Comparison of ENCODE assay signal across 9 mouse cellular contexts in genomic region chr15:101253563-101253885, GRCm38 (mm10). TPM values are rescaled to one million over a fixed set of nuclear protein-coding genes. Genes with fewer than 3 reads are reported as not detected.
A peak's percentile ranks its signal among the peaks of the same experiment; 100 is the strongest.
DNase-seq lines count a peak whose midpoint lies in the region; ATAC-seq and TF ChIP-seq lines count a peak whose summit lies in the region.
"Had no signal": no experiment of that assay in that cellular context is flagged by ENCODE, and none has a peak within 500 bp of the region (broad histone marks: within the 10 kb centered on the region; RNA-seq: fewer than 3 reads in every experiment).

No protein-coding gene starts in this region.

- H3K4me1 ChIP-seq in lung, embryonic 16.5 days (replicated peaks; ENCODE audit: control insufficient read depth, insufficient read depth, low read length), result peaks cover 4% of the 10 kb centered on the region
- H3K4me1 ChIP-seq in forebrain, embryonic 11.5 days (replicated peaks; ENCODE audit: control insufficient read depth, insufficient read depth, low read length), result peaks cover 3% of the 10 kb centered on the region; the same call in 1 of the 2 replicates
- peaks cover 10% of the 10 kb centered on the region for H3K4me1 ChIP-seq in limb, embryonic 12.5 days (replicated peaks)
- H3K4me1 ChIP-seq in olfactory bulb, adult 2 months (ENCODE audit: control insufficient read depth, insufficient read depth, low read length), result peaks cover 28% of the 10 kb centered on the region

- peak overlapping the region; percentile 90 for H3K9ac ChIP-seq in lung, embryonic 16.5 days (ENCODE audit: low read length)
- H3K9ac ChIP-seq in forebrain, embryonic 11.5 days (ENCODE audit: low read length), result peak overlapping the region; percentile 74
- H3K9ac ChIP-seq in limb, embryonic 12.5 days (replicated peaks), result peak overlapping the region; percentile 87; the same call in 1 of the 2 replicates

- DNase-seq in lung, postnatal 10 days, result no peak
- DNase-seq in forebrain, embryonic 11.5 days (ENCODE audit: low spot score), result no peak
- no peak for DNase-seq in thymus, adult 18-20 months
- no peak for DNase-seq in adrenal gland, adult 18-20 months (ENCODE audit: low spot score in 2 of 2)
- no peak for DNase-seq in embryo, embryonic 9.5 days (ENCODE audit: extremely low spot score)

- no peak for TF ChIP-seq CTCF in olfactory bulb, adult 2 months (IDR thresholded peaks at IDR 0.05; ENCODE audit: insufficient read depth, low read depth, low read length)

- WGBS in lung, embryonic 16.5 days, result 31% methylated on average over 3 of the region's 3 CpGs
- WGBS in forebrain, embryonic 11.5 days, result 36% methylated on average over 3 of the region's 3 CpGs
- WGBS in limb, embryonic 12.5 days, result 29% methylated on average over 3 of the region's 3 CpGs
- WGBS in olfactory bulb, adult 2 months, result 38% methylated on average over 3 of the region's 3 CpGs

- peak overlapping the region; percentile 68 for H3K4me3 ChIP-seq in lung, embryonic 16.5 days (ENCODE audit: low read length)
- H3K4me3 ChIP-seq in forebrain, embryonic 11.5 days (ENCODE audit: low read depth, low read length), result peak overlapping the region; percentile 62
- H3K4me3 ChIP-seq in limb, embryonic 12.5 days (replicated peaks), result peak overlapping the region; percentile 73
- H3K4me3 ChIP-seq in olfactory bulb, adult 2 months (ENCODE audit: insufficient read depth, low read depth, low read length), result peak overlapping the region; percentile 70

- no peaks in the 10 kb centered on the region for H3K9me3 ChIP-seq in lung, embryonic 16.5 days (ENCODE audit: control insufficient read depth, low read length)
- H3K9me3 ChIP-seq in forebrain, embryonic 11.5 days (ENCODE audit: control insufficient read depth, low read length), result no peaks in the 10 kb centered on the region
- H3K9me3 ChIP-seq in limb, embryonic 12.5 days, result no peaks in the 10 kb centered on the region

- H3K36me3 ChIP-seq in lung, embryonic 16.5 days (ENCODE audit: control insufficient read depth, insufficient read depth, low read length), result no peaks in the 10 kb centered on the region
- H3K36me3 ChIP-seq in forebrain, embryonic 11.5 days (ENCODE audit: control insufficient read depth, insufficient read depth, low read length), result no peaks in the 10 kb centered on the region
- no peaks in the 10 kb centered on the region for H3K36me3 ChIP-seq in limb, embryonic 12.5 days

- H3K27ac ChIP-seq in lung, embryonic 16.5 days (ENCODE audit: low read length), result 0 out of 2 replicates have a peak overlapping the region, but pooled peaks have one; percentile 50
- no peak overlapping the region for H3K27ac ChIP-seq in forebrain, embryonic 11.5 days (ENCODE audit: low read depth, low read length)
- H3K27ac ChIP-seq in limb, embryonic 12.5 days, result peak overlapping the region; percentile 69; the same call in 1 of the 2 replicates
- H3K27ac ChIP-seq in olfactory bulb, adult 2 months (ENCODE audit: insufficient read depth, low read depth, low read length), result peak overlapping the region; percentile 83

- no peaks in the 10 kb centered on the region for H3K27me3 ChIP-seq in lung, embryonic 16.5 days (ENCODE audit: control insufficient read depth, insufficient read depth, low read depth, low read length)
- H3K27me3 ChIP-seq in forebrain, embryonic 11.5 days (ENCODE audit: control insufficient read depth, insufficient read depth, low read length), result no peaks in the 10 kb centered on the region
- H3K27me3 ChIP-seq in limb, embryonic 12.5 days, result peaks cover 2% of the 10 kb centered on the region; the same call in 1 of the 2 replicates

- TF ChIP-seq POLR2A in olfactory bulb, adult 2 months (IDR thresholded peaks at IDR 0.05; ENCODE audit: insufficient read depth, low read depth, low read length), result no peak

- peak; percentile 15; the same call in 1 of the 2 replicates for ATAC-seq in lung, embryonic 16.5 days (ENCODE audit: low read depth)
- peak; percentile 39; the same call in 1 of the 2 replicates for ATAC-seq in forebrain, embryonic 11.5 days (replicated peaks; ENCODE audit: low FRiP score)
- ATAC-seq in limb, embryonic 12.5 days (ENCODE audit: insufficient number of reproducible peaks, insufficient read depth, low FRiP score, low TSS enrichment, low read depth), result peak; percentile 21; the same call in 1 of the 2 replicates

- peak overlapping the region; percentile 94 for H3K4me2 ChIP-seq in lung, embryonic 16.5 days (ENCODE audit: low read depth, low read length)
- H3K4me2 ChIP-seq in forebrain, embryonic 11.5 days (ENCODE audit: low read depth, low read length, severe bottlenecking), result peak overlapping the region; percentile 98
- H3K4me2 ChIP-seq in limb, embryonic 12.5 days, result peak overlapping the region; percentile 93

RNA-seq across cellular contexts. Expression of gene Nr4a1, which starts 0.5 kb away (rescaled TPM):
- 10.8 and 11.5 TPM in 2 replicates for polyA plus RNA-seq in lung, embryonic 16.5 days (2015; fragmentation: Nextera tagmentation; extraction: Ambion mirVana)
- polyA plus RNA-seq in forebrain, embryonic 11.5 days (2014; fragmentation: Nextera tagmentation; extraction: Ambion mirVana), result 2.6 and 2.7 TPM in 2 replicates
- polyA plus RNA-seq in limb, embryonic 12.5 days (2016; fragmentation: Nextera tagmentation; extraction: Ambion mirVana), result 5.5 and 7.0 TPM in 2 replicates
- polyA plus RNA-seq in olfactory bulb, adult 2 months (2012; ENCODE audit: insufficient read depth, insufficient read length, low replicate concordance, missing spikeins), result not detected in 2 replicates
- total RNA-seq in adrenal gland, adult 18-20 months (2021), result 100 to 1,000 TPM; 275 to 349 TPM

RNA-seq across cellular contexts. Expression of gene Grasp, which starts 29.5 kb away (rescaled TPM):
- 5.6 and 6.1 TPM in 2 replicates for polyA plus RNA-seq in lung, embryonic 16.5 days (2015; fragmentation: Nextera tagmentation; extraction: Ambion mirVana)
- polyA plus RNA-seq in forebrain, embryonic 11.5 days (2014; fragmentation: Nextera tagmentation; extraction: Ambion mirVana), result 4.6 and 5.6 TPM in 2 replicates
- 7.9 and 10.5 TPM in 2 replicates for polyA plus RNA-seq in limb, embryonic 12.5 days (2016; fragmentation: Nextera tagmentation; extraction: Ambion mirVana)
- polyA plus RNA-seq in olfactory bulb, adult 2 months (2012; ENCODE audit: insufficient read depth, insufficient read length, low replicate concordance, missing spikeins), result not detected in 2 replicates
- 10 to 100 TPM; 16.3 to 19.8 TPM for total RNA-seq in adrenal gland, adult 18-20 months (2021)

RNA-seq across cellular contexts. Expression of gene Atg101, which starts 30.5 kb away (rescaled TPM):
- 75.0 and 82.4 TPM in 2 replicates for polyA plus RNA-seq in lung, embryonic 16.5 days (2015; fragmentation: Nextera tagmentation; extraction: Ambion mirVana)
- 62.1 and 65.7 TPM in 2 replicates for polyA plus RNA-seq in forebrain, embryonic 11.5 days (2014; fragmentation: Nextera tagmentation; extraction: Ambion mirVana)
- polyA plus RNA-seq in limb, embryonic 12.5 days (2016; fragmentation: Nextera tagmentation; extraction: Ambion mirVana), result 66.9 and 67.4 TPM in 2 replicates
- not detected in 2 replicates for polyA plus RNA-seq in olfactory bulb, adult 2 months (2012; ENCODE audit: insufficient read depth, insufficient read length, low replicate concordance, missing spikeins)
- total RNA-seq in adrenal gland, adult 18-20 months (2021), result 10 to 100 TPM; 60.5 to 64.0 TPM

RNA-seq across cellular contexts. Expression of gene 6030408B16Rik, which starts 39.5 kb away (rescaled TPM):
- polyA plus RNA-seq in lung, embryonic 16.5 days (2015; fragmentation: Nextera tagmentation; extraction: Ambion mirVana), result 57.2 and 59.7 TPM in 2 replicates
- polyA plus RNA-seq in forebrain, embryonic 11.5 days (2014; fragmentation: Nextera tagmentation; extraction: Ambion mirVana), result 0.21 and 0.71 TPM in 2 replicates
- polyA plus RNA-seq in limb, embryonic 12.5 days (2016; fragmentation: Nextera tagmentation; extraction: Ambion mirVana), result 4.5 and 4.7 TPM in 2 replicates
- polyA plus RNA-seq in olfactory bulb, adult 2 months (2012; ENCODE audit: insufficient read depth, insufficient read length, low replicate concordance, missing spikeins), result not detected in 2 replicates
- under 1 TPM; 0.27 to 0.54 TPM for total RNA-seq in adrenal gland, adult 18-20 months (2021)
- total RNA-seq: gastrocnemius, adult 8-10 months had no signal

Comparison
In these comparisons a context has a peak if more than half of its experiments do, and no peak if none do; other contexts are left out.
1. RNA of gene Atg101, which starts 30.5 kb away (polyA plus RNA-seq): 75.0 to 82.4 TPM in lung, embryonic 16.5 days, 66.9 to 67.4 TPM in limb, embryonic 12.5 days and 62.1 to 65.7 TPM in forebrain, embryonic 11.5 days; not detected in olfactory bulb, adult 2 months; every median in the first group is over 10 times any median in the second.
2. Peak in every context shown above with its lines, with median percentiles within 50 percentile points of each other: ATAC-seq, H3K4me2 ChIP-seq, H3K4me3 ChIP-seq and H3K9ac ChIP-seq.